Mouse (Mus musculus): Measurements from ENCODE around the gene Faim2. TPM values are rescaled to one million over a fixed set of nuclear protein-coding genes. Genes with fewer than 3 reads are reported as not detected.

The Faim2 gene
- total and polyA plus RNA-seq, 3 experiments: 0.17 TPM; not detected in 2

- dilution Hi-C loops (cut with MboI; ENCODE audit: extremely low pct_ligation_motif_present, extremely low pct_unique_long_range_greater_than_20kb, low sequenced_read_pairs) (no loop called here), in situ Hi-C loops (cut with MboI; ENCODE audit: low pct_ligation_motif_present, low pct_unique_long_range_greater_than_20kb, low sequenced_read_pairs) (no loop called here)
- H3K9ac ChIP-seq (ENCODE audit: insufficient read depth, low read depth): no peak overlapping the region
- H3K9me3 ChIP-seq (replicated peaks; ENCODE audit: low read length): peaks cover 6% of the 10 kb centered on the region
- H3K79me2 ChIP-seq (replicated peaks; ENCODE audit: control insufficient read depth, extremely low read depth, insufficient read depth, poor library complexity, severe bottlenecking): no peaks in the 10 kb centered on the region
- no peaks in the 10 kb centered on the region for H3K36me3 ChIP-seq (replicated peaks in 1 of 2; ENCODE audit: control insufficient read depth in 1 of 2, insufficient read depth in 1 of 2, low read length in 1 of 2)
- H3K4me3 ChIP-seq (replicated peaks in 1 of 3; ENCODE audit: low read depth in 2 of 3, low read length in 2 of 3, poor library complexity in 1 of 3): no peak overlapping the region
- H3K4me1 ChIP-seq (ENCODE audit: control insufficient read depth in 1 of 2, insufficient read depth in 2 of 2): peaks cover 0 to 4% of the 10 kb centered on the region in 2 experiments; a peak in 1 of 4 replicates
- no peak overlapping the region for H3K4me2 ChIP-seq (ENCODE audit: insufficient read depth, low read depth, poor library complexity, severe bottlenecking)
- DNase-seq (ENCODE audit: extremely low read depth): no peak
- no peak overlapping the region for H3K27ac ChIP-seq (ENCODE audit: insufficient read depth, low read depth)
- no peak for TF ChIP-seq JUN (IDR thresholded peaks at IDR 0.05; ENCODE audit: insufficient read depth, low read depth, low read length)
- TF ChIP-seq SMC3 (IDR thresholded peaks at IDR 0.05; ENCODE audit: low read depth, low read length): no peak
- no peak for TF ChIP-seq SIN3A (IDR thresholded peaks at IDR 0.05; ENCODE audit: low read length)
- TF ChIP-seq RCOR1 (conservative IDR thresholded peaks at IDR 0.05; ENCODE audit: low read depth, low read length): no peak
- TF ChIP-seq TBP (conservative IDR thresholded peaks at IDR 0.05; ENCODE audit: low read depth, low read length): no peak
- no peak for TF ChIP-seq ZNF384 (IDR thresholded peaks at IDR 0.05; ENCODE audit: low read depth, low read length)
- no peak for TF ChIP-seq MAX (IDR thresholded peaks at IDR 0.05; ENCODE audit: low read length)
- no peak for TF ChIP-seq KAT2A (IDR thresholded peaks at IDR 0.05; ENCODE audit: insufficient replicate concordance, low read length)
- TF ChIP-seq CHD1 (IDR thresholded peaks at IDR 0.05; ENCODE audit: low read depth, low read length): no peak
- TF ChIP-seq JUND (conservative IDR thresholded peaks at IDR 0.05; ENCODE audit: low read depth, low read length): no peak
- TF ChIP-seq ETS1 (conservative IDR thresholded peaks at IDR 0.05; ENCODE audit: low read depth, low read length): no peak
- TF ChIP-seq NRF1 (IDR thresholded peaks at IDR 0.05; ENCODE audit: low read depth, low read length): no peak
- TF ChIP-seq UBTF (IDR thresholded peaks at IDR 0.05; ENCODE audit: low read depth, low read length): no peak
- peaks cover 96% of the 10 kb centered on the region for H3K27me3 ChIP-seq (replicated peaks)
These were observed 10.2 kb downstream of the Faim2 start for GRCm38 (mm10) chr15:99517715-99518114.

GRCm38 (mm10) chr15:99516715-99517114 lies 11.2 kb downstream of the Faim2 start:
- Histone ChIP-seq H3K9ac (ENCODE audit: insufficient read depth, low read depth) (no peak overlapping the region), H3K27ac (ENCODE audit: insufficient read depth, low read depth) (no peak overlapping the region), H3K27me3 (replicated peaks) (peaks cover 96% of the 10 kb centered on the region), H3K4me2 (ENCODE audit: insufficient read depth, low read depth, poor library complexity, severe bottlenecking) (no peak overlapping the region), H3K9me3 (replicated peaks; ENCODE audit: low read length) (peaks cover 6% of the 10 kb centered on the region), H3K79me2 (replicated peaks; ENCODE audit: control insufficient read depth, extremely low read depth, insufficient read depth, poor library complexity, severe bottlenecking) (no peaks in the 10 kb centered on the region), H3K4me1 (ENCODE audit: control insufficient read depth in 1 of 2, insufficient read depth in 2 of 2) (peaks cover 0 to 4% of the 10 kb centered on the region in 2 experiments; a peak in 1 of 4 replicates), H3K4me3 (replicated peaks in 1 of 3; ENCODE audit: low read depth in 2 of 3, low read length in 2 of 3, poor library complexity in 1 of 3) (no peak overlapping the region), H3K36me3 (replicated peaks in 1 of 2; ENCODE audit: control insufficient read depth in 1 of 2, insufficient read depth in 1 of 2, low read length in 1 of 2) (no peaks in the 10 kb centered on the region)
- no peak for DNase-seq (ENCODE audit: extremely low read depth)
- in situ Hi-C loops (cut with MboI; ENCODE audit: low pct_ligation_motif_present, low pct_unique_long_range_greater_than_20kb, low sequenced_read_pairs) (no loop called here), dilution Hi-C loops (cut with MboI; ENCODE audit: extremely low pct_ligation_motif_present, extremely low pct_unique_long_range_greater_than_20kb, low sequenced_read_pairs) (no loop called here)
- TF ChIP-seq CHD2 (IDR thresholded peaks at IDR 0.05; ENCODE audit: low read length): no peak
- TF ChIP-seq ZNF384 (IDR thresholded peaks at IDR 0.05; ENCODE audit: low read depth, low read length): no peak
- TF ChIP-seq NELFE (IDR thresholded peaks at IDR 0.05; ENCODE audit: low read depth, low read length): no peak
- no peak for TF ChIP-seq NRF1 (IDR thresholded peaks at IDR 0.05; ENCODE audit: low read depth, low read length)
- TF ChIP-seq CHD1 (IDR thresholded peaks at IDR 0.05; ENCODE audit: low read depth, low read length): no peak
- TF ChIP-seq PAX5 (IDR thresholded peaks at IDR 0.05; ENCODE audit: low read length): no peak
- no peak for TF ChIP-seq MAZ (IDR thresholded peaks at IDR 0.05; ENCODE audit: low read depth, low read length)
- no peak for TF ChIP-seq POLR2AphosphoS2 (IDR thresholded peaks at IDR 0.05; ENCODE audit: low read depth, low read length)
- no peak for TF ChIP-seq UBTF (IDR thresholded peaks at IDR 0.05; ENCODE audit: low read depth, low read length)

Data from CH12.LX (cell line).